Mouse (Mus musculus): ENCODE measurements around the gene Hmgb1. TPM values are rescaled to one million over a fixed set of nuclear protein-coding genes. Genes with fewer than 3 reads are reported as not detected.
"Not testable (repeated sequence)": the region's sequence is repeated elsewhere in the genome, so short reads cannot be mapped to it uniquely, and the experiment has no call there.

The Hmgb1 gene
- polyA plus RNA-seq, 1 experiment from 2014 or later = 1,454 TPM

- Histone ChIP-seq H3K4me2 (replicated peaks) (no peak overlapping the region), H3K27me3 (no peaks in the 10 kb centered on the region), H3K4me1 (no peaks in the 10 kb centered on the region), H3K9me3 (no peaks in the 10 kb centered on the region), H3K9ac (replicated peaks) (no peak overlapping the region), H3K36me3 (no peaks in the 10 kb centered on the region), H3K27ac (replicated peaks) (no peak overlapping the region), H3K4me3 (no peak overlapping the region)
- no peak for ATAC-seq (ENCODE audit: low FRiP score, low read depth)
- 62% methylated on average over 9 of the region's 9 CpGs for WGBS
Measured at GRCm38 (mm10) chr5:149140336-149140735, 44.0 kb downstream of the Hmgb1 start.

- not testable (repeated sequence) for H3K9ac ChIP-seq (replicated peaks); H3K9me3 ChIP-seq; H3K27ac ChIP-seq (replicated peaks); H3K4me2 ChIP-seq (replicated peaks); H3K4me1 ChIP-seq; H3K27me3 ChIP-seq; ATAC-seq (ENCODE audit: low FRiP score, low read depth); H3K36me3 ChIP-seq; H3K4me3 ChIP-seq
- WGBS = 89% methylated on average over 6 of the region's 6 CpGs
Measured at GRCm38 (mm10) chr5:149138087-149138486, 46.2 kb downstream of the Hmgb1 start.

- Histone ChIP-seq H3K9me3 (no peaks in the 10 kb centered on the region), H3K4me3 (no peak overlapping the region), H3K4me1 (no peaks in the 10 kb centered on the region), H3K27ac (replicated peaks) (no peak overlapping the region), H3K9ac (replicated peaks) (no peak overlapping the region), H3K4me2 (replicated peaks) (no peak overlapping the region), H3K27me3 (no peaks in the 10 kb centered on the region), H3K36me3 (no peaks in the 10 kb centered on the region)
- WGBS = 88% methylated on average over 3 of the region's 3 CpGs
- ATAC-seq (ENCODE audit: low FRiP score, low read depth) = no peak
Measured at GRCm38 (mm10) chr5:149137447-149137846, 46.8 kb downstream of the Hmgb1 start.

- no peaks in the 10 kb centered on the region for H3K36me3 ChIP-seq
- H3K4me3 ChIP-seq = no peak overlapping the region
- no peak for ATAC-seq (ENCODE audit: low FRiP score, low read depth)
- no peak overlapping the region for H3K4me2 ChIP-seq (replicated peaks)
- H3K27me3 ChIP-seq = no peaks in the 10 kb centered on the region
- WGBS = 86% methylated on average over 4 of the region's 4 CpGs
- no peak overlapping the region; the same call in 1 of the 2 replicates for H3K27ac ChIP-seq (replicated peaks)
- no peak overlapping the region for H3K9ac ChIP-seq (replicated peaks)
- no peaks in the 10 kb centered on the region for H3K4me1 ChIP-seq
- H3K9me3 ChIP-seq = no peaks in the 10 kb centered on the region
Measured at GRCm38 (mm10) chr5:149136933-149137365, 47.3 kb downstream of the Hmgb1 start.

- no peak overlapping the region for H3K4me2 ChIP-seq (replicated peaks)
- H3K9ac ChIP-seq (replicated peaks) = no peak overlapping the region
- ATAC-seq (ENCODE audit: low FRiP score, low read depth) = no peak
- H3K27ac ChIP-seq (replicated peaks) = no peak overlapping the region
- H3K9me3 ChIP-seq = no peaks in the 10 kb centered on the region
- no peak overlapping the region for H3K4me3 ChIP-seq
- H3K36me3 ChIP-seq = no peaks in the 10 kb centered on the region
- no peaks in the 10 kb centered on the region for H3K27me3 ChIP-seq
- no peaks in the 10 kb centered on the region for H3K4me1 ChIP-seq
- 83% methylated on average over 10 of the region's 10 CpGs for WGBS
Measured at GRCm38 (mm10) chr5:149135455-149136354, 48.6 kb downstream of the Hmgb1 start.

GRCm38 (mm10) chr5:149134751-149135454 is 49.4 kb downstream of the Hmgb1 start:
- no peak overlapping the region for H3K4me3 ChIP-seq
- no peaks in the 10 kb centered on the region for H3K4me1 ChIP-seq
- no peak overlapping the region for H3K9ac ChIP-seq (replicated peaks)
- H3K9me3 ChIP-seq = no peaks in the 10 kb centered on the region
- no peak overlapping the region for H3K4me2 ChIP-seq (replicated peaks)
- H3K36me3 ChIP-seq = no peaks in the 10 kb centered on the region
- no peaks in the 10 kb centered on the region for H3K27me3 ChIP-seq
- ATAC-seq (ENCODE audit: low FRiP score, low read depth) = no peak
- no peak overlapping the region for H3K27ac ChIP-seq (replicated peaks)
- WGBS = 84% methylated on average over 10 of the region's 10 CpGs

GRCm38 (mm10) chr5:149128473-149128872 is 55.8 kb downstream of the Hmgb1 start:
- Histone ChIP-seq H3K27ac (replicated peaks) (no peak overlapping the region), H3K9me3 (no peaks in the 10 kb centered on the region), H3K4me3 (no peak overlapping the region), H3K4me1 (no peaks in the 10 kb centered on the region), H3K9ac (replicated peaks) (no peak overlapping the region), H3K36me3 (no peaks in the 10 kb centered on the region), H3K4me2 (replicated peaks) (no peak overlapping the region), H3K27me3 (no peaks in the 10 kb centered on the region)
- WGBS = 90% methylated on average over 15 of the region's 15 CpGs
- ATAC-seq (ENCODE audit: low FRiP score, low read depth) = no peak

- H3K27ac ChIP-seq (replicated peaks) = no peak overlapping the region
Measured at GRCm38 (mm10) chr5:149123795-149124194, 60.5 kb downstream of the Hmgb1 start.

GRCm38 (mm10) chr5:149119341-149119881 is 64.9 kb downstream of the Hmgb1 start:
- no peak overlapping the region for H3K9ac ChIP-seq (replicated peaks)
- H3K4me2 ChIP-seq (replicated peaks) = no peak overlapping the region
- no peak for ATAC-seq (ENCODE audit: low FRiP score, low read depth)
- H3K4me1 ChIP-seq = peaks cover 12% of the 10 kb centered on the region
- H3K27me3 ChIP-seq = no peaks in the 10 kb centered on the region
- H3K9me3 ChIP-seq = no peaks in the 10 kb centered on the region
- H3K36me3 ChIP-seq = no peaks in the 10 kb centered on the region
- H3K4me3 ChIP-seq = no peak overlapping the region
- WGBS = 89% methylated on average over 16 of the region's 16 CpGs
- H3K27ac ChIP-seq (replicated peaks) = no peak overlapping the region

More at GRCm38 (mm10) chr5:149123795-149124194, 60.5 kb downstream of the Hmgb1 start:
- no peaks in the 10 kb centered on the region for H3K4me1 ChIP-seq
- H3K9ac ChIP-seq (replicated peaks) = no peak overlapping the region
- no peaks in the 10 kb centered on the region for H3K9me3 ChIP-seq
- H3K36me3 ChIP-seq = no peaks in the 10 kb centered on the region
- 86% methylated on average over 6 of the region's 6 CpGs for WGBS
- H3K27me3 ChIP-seq = no peaks in the 10 kb centered on the region
- H3K4me2 ChIP-seq (replicated peaks) = no peak overlapping the region
- H3K4me3 ChIP-seq = no peak overlapping the region
- ATAC-seq (ENCODE audit: low FRiP score, low read depth) = no peak

GRCm38 (mm10) chr5:149117815-149118547 is 66.3 kb downstream of the Hmgb1 start:
- ATAC-seq (ENCODE audit: low FRiP score, low read depth) = no peak
- H3K4me2 ChIP-seq (replicated peaks) = no peak overlapping the region
- no peaks in the 10 kb centered on the region for H3K27me3 ChIP-seq
- WGBS = 23% methylated on average over 7 of the region's 7 CpGs
- no peak overlapping the region for H3K27ac ChIP-seq (replicated peaks)
- H3K36me3 ChIP-seq = no peaks in the 10 kb centered on the region
- no peak overlapping the region for H3K4me3 ChIP-seq
- H3K9me3 ChIP-seq = no peaks in the 10 kb centered on the region
- peaks cover 17% of the 10 kb centered on the region for H3K4me1 ChIP-seq
- H3K9ac ChIP-seq (replicated peaks) = no peak overlapping the region

GRCm38 (mm10) chr5:149114587-149114986 is 69.7 kb downstream of the Hmgb1 start:
- peaks cover 17% of the 10 kb centered on the region for H3K4me1 ChIP-seq
- no peak overlapping the region for H3K27ac ChIP-seq (replicated peaks)
- H3K36me3 ChIP-seq = no peaks in the 10 kb centered on the region
- no peak overlapping the region for H3K9ac ChIP-seq (replicated peaks)
- no peak overlapping the region for H3K4me2 ChIP-seq (replicated peaks)
- H3K4me3 ChIP-seq = no peak overlapping the region
- 47% methylated on average over 9 of the region's 9 CpGs for WGBS
- no peaks in the 10 kb centered on the region for H3K9me3 ChIP-seq
- no peak for ATAC-seq (ENCODE audit: low FRiP score, low read depth)
- H3K27me3 ChIP-seq = no peaks in the 10 kb centered on the region

All from midbrain, embryonic 12.5 days (tissue).